Mouse (Mus musculus): ENCODE data around the gene Map3k3. TPM values are rescaled to one million over a fixed set of nuclear protein-coding genes. Genes with fewer than 3 reads are reported as not detected.

Gene Map3k3
- total and polyA plus RNA-seq, 3 experiments, result 28.8 to 34.1 (median 32.3) TPM

DNA sequence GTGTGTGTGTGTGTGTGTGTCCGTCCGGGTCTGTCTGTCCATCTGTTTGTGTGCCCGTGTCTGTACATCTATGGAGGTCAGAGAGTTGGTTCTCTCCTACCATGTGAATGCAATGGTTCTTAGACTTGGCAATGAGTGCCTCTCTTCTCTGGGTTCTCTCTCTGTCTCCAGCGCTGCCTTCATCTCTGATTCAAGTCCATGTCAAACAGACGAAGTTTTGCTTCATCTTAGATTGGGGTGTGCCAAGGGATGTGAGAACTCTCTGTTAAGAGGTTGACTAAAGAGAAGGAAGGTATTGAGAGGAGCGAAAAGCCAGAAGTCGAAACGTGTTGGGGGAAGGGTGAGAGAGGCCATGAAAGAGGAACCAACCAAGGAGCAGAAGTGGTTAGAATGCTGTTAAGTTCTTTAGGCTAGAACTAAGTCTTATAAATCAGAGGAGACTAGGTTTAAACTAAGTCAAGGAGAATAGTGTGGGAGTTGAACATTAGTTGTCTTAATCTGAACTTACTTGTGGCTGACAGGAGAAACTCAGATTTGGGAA, 21.7 kb downstream of the Map3k3 start (continued):
- TF ChIP-seq RCOR1 (conservative IDR thresholded peaks at IDR 0.05; ENCODE audit: low read depth, low read length), result 0 out of 2 replicates have a peak, but pooled peaks have one; percentile 68
- TF ChIP-seq MAZ (IDR thresholded peaks at IDR 0.05; ENCODE audit: low read depth, low read length), result no peak
- TF ChIP-seq NRF1 (IDR thresholded peaks at IDR 0.05; ENCODE audit: low read depth, low read length), result no peak
- peak; percentile 79; the same call in 1 of the 2 replicates for TF ChIP-seq MYC (IDR thresholded peaks at IDR 0.05; ENCODE audit: low read depth, low read length)
- TF ChIP-seq TBP (conservative IDR thresholded peaks at IDR 0.05; ENCODE audit: low read depth, low read length), result peak; percentile 83; the same call in 1 of the 2 replicates
- no peak for TF ChIP-seq ZNF384 (IDR thresholded peaks at IDR 0.05; ENCODE audit: low read depth, low read length)

DNA sequence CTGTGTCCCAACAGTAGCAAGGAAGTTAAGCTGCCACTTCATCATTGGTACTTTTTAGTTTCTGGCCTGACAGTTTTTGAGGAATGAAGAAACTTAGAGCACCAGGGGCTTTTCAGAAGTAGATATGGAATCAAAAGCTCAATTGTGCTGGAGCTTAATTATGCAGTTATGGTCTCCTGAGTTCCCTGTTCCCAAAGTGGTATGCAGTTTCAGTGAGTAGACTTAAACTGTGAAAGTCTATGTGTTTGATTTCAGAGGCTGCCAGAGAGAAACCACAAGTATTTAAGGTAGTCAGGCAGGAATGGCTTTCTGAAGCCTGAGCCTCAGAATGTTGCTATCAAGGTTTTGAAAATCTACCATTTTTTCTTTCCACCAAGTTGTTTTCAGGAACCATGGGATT, 27.3 kb downstream of the Map3k3 start:
- peaks cover 0 to 26% of the 10 kb centered on the region in 2 experiments; a peak in 2 of 4 replicates for H3K4me1 ChIP-seq (ENCODE audit: control insufficient read depth in 1 of 2, insufficient read depth in 2 of 2)
- TF ChIP-seq NRF1 (IDR thresholded peaks at IDR 0.05; ENCODE audit: low read depth, low read length), result no peak
- no peak overlapping the region for H3K4me2 ChIP-seq (ENCODE audit: insufficient read depth, low read depth, poor library complexity, severe bottlenecking)
- H3K9me3 ChIP-seq (replicated peaks; ENCODE audit: low read length), result no peaks in the 10 kb centered on the region
- H3K9ac ChIP-seq (ENCODE audit: insufficient read depth, low read depth), result no peak overlapping the region
- H3K4me3 ChIP-seq (replicated peaks in 1 of 3; ENCODE audit: low read depth in 2 of 3, low read length in 2 of 3, poor library complexity in 1 of 3), result no peak overlapping the region
- H3K36me3 ChIP-seq (replicated peaks in 1 of 2; ENCODE audit: control insufficient read depth in 1 of 2, insufficient read depth in 1 of 2, low read length in 1 of 2), result peaks cover 17 to 42% of the 10 kb centered on the region in 2 experiments
- in situ Hi-C loops (cut with MboI; ENCODE audit: low pct_ligation_motif_present, low pct_unique_long_range_greater_than_20kb, low sequenced_read_pairs), result no loop called here
- peaks cover 5% of the 10 kb centered on the region; the same call in 1 of the 2 replicates for H3K79me2 ChIP-seq (replicated peaks; ENCODE audit: control insufficient read depth, extremely low read depth, insufficient read depth, poor library complexity, severe bottlenecking)
- H3K27ac ChIP-seq (ENCODE audit: insufficient read depth, low read depth), result no peak overlapping the region
- no peak for DNase-seq (ENCODE audit: extremely low read depth)
- dilution Hi-C loops (cut with MboI; ENCODE audit: extremely low pct_ligation_motif_present, extremely low pct_unique_long_range_greater_than_20kb, low sequenced_read_pairs), result no loop called here
- H3K27me3 ChIP-seq (replicated peaks), result no peaks in the 10 kb centered on the region

DNA sequence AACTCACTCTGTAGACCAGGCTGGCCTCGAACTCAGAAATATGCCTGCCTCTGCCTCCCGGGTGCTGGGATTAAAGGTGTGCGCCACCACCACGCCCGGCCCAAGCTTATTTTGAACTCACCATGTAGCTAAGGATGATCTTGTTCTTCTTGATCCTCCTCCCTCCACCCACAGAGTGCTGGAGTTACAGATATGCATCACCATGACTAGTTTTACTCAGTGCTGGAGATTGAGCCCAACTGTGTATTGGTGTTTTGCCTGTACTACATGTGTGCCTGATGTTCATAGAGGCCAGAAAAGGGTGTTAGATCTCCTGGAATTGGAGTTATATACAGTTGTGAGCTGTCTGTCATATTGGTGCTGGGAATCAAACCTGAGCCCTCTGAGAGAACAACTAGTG, 37.8 kb downstream of the Map3k3 start:
- TF ChIP-seq EP300 (IDR thresholded peaks at IDR 0.05; ENCODE audit: low read length) (no peak), MAFK (IDR thresholded peaks at IDR 0.05; ENCODE audit: insufficient replicate concordance, low read length) (no peak), RAD21 (IDR thresholded peaks at IDR 0.05; ENCODE audit: low read depth, low read length) (no peak), CHD2 (IDR thresholded peaks at IDR 0.05; ENCODE audit: low read length) (no peak), RCOR1 (conservative IDR thresholded peaks at IDR 0.05; ENCODE audit: low read depth, low read length) (no peak), USF2 (conservative IDR thresholded peaks at IDR 0.05; ENCODE audit: low read depth, low read length) (no peak), GABPA (IDR thresholded peaks at IDR 0.05; ENCODE audit: insufficient replicate concordance, low read depth, low read length) (no peak), SIN3A (IDR thresholded peaks at IDR 0.05; ENCODE audit: low read length) (no peak), BHLHE40 (IDR thresholded peaks at IDR 0.05; ENCODE audit: low read depth, low read length) (no peak), NELFE (IDR thresholded peaks at IDR 0.05; ENCODE audit: low read depth, low read length) (no peak), ZKSCAN1 (IDR thresholded peaks at IDR 0.05; ENCODE audit: borderline replicate concordance, low read depth, low read length) (no peak), UBTF (IDR thresholded peaks at IDR 0.05; ENCODE audit: low read depth, low read length) (no peak), POLR2A (IDR thresholded peaks at IDR 0.05; ENCODE audit: low read depth, low read length) (no peak), IRF4 (IDR thresholded peaks at IDR 0.05; ENCODE audit: low read depth, low read length) (no peak)
- Histone ChIP-seq H3K4me1 (ENCODE audit: control insufficient read depth in 1 of 2, insufficient read depth in 2 of 2) (peaks cover 13 to 50% of the 10 kb centered on the region in 2 experiments), H3K4me3 (replicated peaks in 1 of 3; ENCODE audit: low read depth in 2 of 3, low read length in 2 of 3, poor library complexity in 1 of 3) (no peak overlapping the region), H3K4me2 (ENCODE audit: insufficient read depth, low read depth, poor library complexity, severe bottlenecking) (peak overlapping the region; percentile 34; the same call in 1 of the 2 replicates), H3K9me3 (replicated peaks; ENCODE audit: low read length) (no peaks in the 10 kb centered on the region), H3K79me2 (replicated peaks; ENCODE audit: control insufficient read depth, extremely low read depth, insufficient read depth, poor library complexity, severe bottlenecking) (no peaks in the 10 kb centered on the region; the same call in 1 of the 2 replicates), H3K27ac (ENCODE audit: insufficient read depth, low read depth) (peak overlapping the region; percentile 31; the same call in 1 of the 2 replicates), H3K9ac (ENCODE audit: insufficient read depth, low read depth) (0 out of 2 replicates have a peak overlapping the region, but pooled peaks have one; percentile 31), H3K27me3 (replicated peaks) (no peaks in the 10 kb centered on the region), H3K36me3 (replicated peaks in 1 of 2; ENCODE audit: control insufficient read depth in 1 of 2, insufficient read depth in 1 of 2, low read length in 1 of 2) (peaks cover 39 to 66% of the 10 kb centered on the region in 2 experiments)
- in situ Hi-C loops (cut with MboI; ENCODE audit: low pct_ligation_motif_present, low pct_unique_long_range_greater_than_20kb, low sequenced_read_pairs) (no loop called here), dilution Hi-C loops (cut with MboI; ENCODE audit: extremely low pct_ligation_motif_present, extremely low pct_unique_long_range_greater_than_20kb, low sequenced_read_pairs) (no loop called here)
- no peak for DNase-seq (ENCODE audit: extremely low read depth)
